Mouse (Mus musculus) liver, postnatal 0 days (tissue): ENCODE results near the gene Itfg2.

Experiments used
- CTCF ChIP-seq: sonication (generic); IDR thresholded peaks from 2 replicates; pipeline ENCODE4 v1.5.1; 2016; ENCODE audit warnings: antibody characterized with exemption, low read depth
- EP300 ChIP-seq: IDR thresholded peaks from 2 replicates; pipeline ENCODE4 v1.6.1; 2016; ENCODE audit warnings: antibody characterized with exemption, low read depth, mild to moderate bottlenecking

DNA sequence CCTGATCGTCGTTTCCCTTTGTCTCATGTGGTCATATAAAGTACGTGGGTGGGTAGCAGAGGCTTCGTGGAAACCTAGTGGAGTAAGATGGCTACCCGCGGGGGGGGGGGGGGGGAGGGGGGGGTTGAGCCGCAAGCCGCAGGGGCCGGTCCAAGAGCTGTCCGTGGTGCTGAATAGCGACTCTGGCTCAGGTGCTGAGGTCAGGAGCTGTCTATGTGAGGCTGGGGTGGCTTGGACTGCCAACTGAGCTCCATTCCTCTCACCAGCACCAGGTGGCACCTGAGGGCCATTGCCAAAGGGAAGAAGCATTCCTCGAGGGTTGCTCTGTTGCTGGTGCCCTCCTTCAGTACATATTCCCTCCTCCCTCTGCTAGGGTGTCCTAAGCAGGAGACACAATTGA, 44.7 kb upstream of the Itfg2 start:
- TF ChIP-seq EP300: no peak
- peak; percentile 20; the same call in 1 of the 2 replicates for TF ChIP-seq CTCF
